Mouse (Mus musculus) gastrocnemius, postnatal 14 days (tissue): ENCODE results near the gene Mfsd6l. TPM values are rescaled to one million over a fixed set of nuclear protein-coding genes. Genes with fewer than 3 reads are reported as not detected.

Source experiments
- DNase-seq: peaks from one replicate; pipeline ENCODE4 v3.0.0; 2021; ENCODE audit warnings: mixed read lengths
- intact Hi-C: fragments of 180-260 bp; cut with DNase I; formaldehyde crosslinking; loops from one replicate; pipeline ENCODE4 v1.15.1; 2025; ENCODE audit warnings: low total_unique reads
- long read RNA-seq, 2 experiments: library from polyadenylated mRNA; stranded (forward); transcript quantifications; one replicate each; pipeline ENCODE4 v2.0.0; 2021
- total RNA-seq, 2 experiments: library from RNA; stranded (reverse); gene quantifications; 2 replicates each; pipeline ENCODE4 v1.2.3; 2021

Gene Mfsd6l
- total RNA-seq = not detected
- long read RNA-seq, experiment 1 = 0 reads
- long read RNA-seq, experiment 2 = 0 reads

- intact Hi-C loops = loop anchor here (10.0 kb wide), 1 partner anchor 249 kb away; no protein-coding TSS in a partner anchor
- no peak for DNase-seq
Measured at GRCm38 (mm10) chr11:68555918-68556584, at the start of gene Mfsd6l. Mfsd6l (plus strand) TSS chr11:68556186.

GRCm38 (mm10) chr11:68507246-68507645 lies 48.7 kb upstream of the Mfsd6l start:
- intact Hi-C loops = no loop called here

GRCm38 (mm10) chr11:68508619-68509018 lies 47.4 kb upstream of the Mfsd6l start:
- DNase-seq = no peak
- intact Hi-C loops = no loop called here

More at GRCm38 (mm10) chr11:68507246-68507645, 48.7 kb upstream of the Mfsd6l start:
- no peak for DNase-seq

GRCm38 (mm10) chr11:68509194-68509593 lies 46.8 kb upstream of the Mfsd6l start:
- intact Hi-C loops = no loop called here
- DNase-seq = no peak

- intact Hi-C loops = no loop called here
- DNase-seq = no peak
Measured at GRCm38 (mm10) chr11:68513969-68514368, 42.0 kb upstream of the Mfsd6l start.

GRCm38 (mm10) chr11:68519362-68519761 lies 36.6 kb upstream of the Mfsd6l start:
- intact Hi-C loops = no loop called here
- no peak for DNase-seq

GRCm38 (mm10) chr11:68519815-68520214 lies 36.2 kb upstream of the Mfsd6l start:
- intact Hi-C loops = no loop called here
- DNase-seq = no peak

- intact Hi-C loops = no loop called here
- DNase-seq = no peak
Measured at GRCm38 (mm10) chr11:68520439-68520838, 35.5 kb upstream of the Mfsd6l start.

- DNase-seq = no peak
- intact Hi-C loops = no loop called here
Measured at GRCm38 (mm10) chr11:68521352-68521751, 34.6 kb upstream of the Mfsd6l start.

GRCm38 (mm10) chr11:68526441-68526840 lies 29.5 kb upstream of the Mfsd6l start:
- intact Hi-C loops = no loop called here
- no peak for DNase-seq

GRCm38 (mm10) chr11:68531066-68531806 lies 24.8 kb upstream of the Mfsd6l start:
- peak; percentile 71 for DNase-seq
- intact Hi-C loops = no loop called here

GRCm38 (mm10) chr11:68531941-68532535 lies 23.9 kb upstream of the Mfsd6l start:
- no peak for DNase-seq
- intact Hi-C loops = no loop called here

GRCm38 (mm10) chr11:68532773-68533172 lies 23.2 kb upstream of the Mfsd6l start:
- no peak for DNase-seq
- intact Hi-C loops = no loop called here

- intact Hi-C loops = no loop called here
- no peak for DNase-seq
Measured at GRCm38 (mm10) chr11:68533971-68534475, 22.0 kb upstream of the Mfsd6l start.

GRCm38 (mm10) chr11:68536026-68536425 lies 20.0 kb upstream of the Mfsd6l start:
- no peak for DNase-seq
- intact Hi-C loops = no loop called here

GRCm38 (mm10) chr11:68536465-68536864 lies 19.5 kb upstream of the Mfsd6l start:
- no peak for DNase-seq
- intact Hi-C loops = no loop called here

GRCm38 (mm10) chr11:68539621-68540020 lies 16.4 kb upstream of the Mfsd6l start:
- DNase-seq = no peak
- intact Hi-C loops = no loop called here

GRCm38 (mm10) chr11:68544554-68544953 lies 11.4 kb upstream of the Mfsd6l start:
- no peak for DNase-seq
- intact Hi-C loops = no loop called here

GRCm38 (mm10) chr11:68545172-68545571 lies 10.8 kb upstream of the Mfsd6l start:
- intact Hi-C loops = no loop called here
- no peak for DNase-seq

- no peak for DNase-seq
- intact Hi-C loops = no loop called here
Measured at GRCm38 (mm10) chr11:68545682-68546222, 10.2 kb upstream of the Mfsd6l start.
